Mouse (Mus musculus) stomach, postnatal 0 days (tissue): ENCODE data around the gene Arhgap42.

Source experiments
- CTCF ChIP-seq: IDR thresholded peaks from 2 replicates; pipeline ENCODE4 v1.5.1; 2016; ENCODE audit warnings: antibody characterized with exemption, low read depth, mild to moderate bottlenecking, moderate library complexity
- EP300 ChIP-seq: optimal IDR thresholded peaks from 2 replicates; pipeline ENCODE3; 2016; ENCODE audit warnings: antibody characterized with exemption

- TF ChIP-seq EP300 (no peak), CTCF (no peak)
Measured at GRCm38 (mm10) chr9:9208205-9208604, 30.7 kb downstream of the Arhgap42 start.
